Mouse (Mus musculus) MEL (cell line): ENCODE measurements around the gene Atp8a1. TPM values are rescaled to one million over a fixed set of nuclear protein-coding genes. Genes with fewer than 3 reads are reported as not detected.

ENCODE experiments used
- DNase-seq: peaks from one replicate; pipeline ENCODE4 v3.0.0; 2011; ENCODE audit warnings: low read depth, low spot score
- H3K27ac ChIP-seq: 2 replicates; pipeline ENCODE4 v1.5.1; 2012; ENCODE audit warnings: low read depth, mild to moderate bottlenecking, control low read depth, low read length, moderate library complexity; ENCODE audit not compliant: control insufficient read depth
- H3K27me3 ChIP-seq, 2 experiments: fragments of 150-350 bp in 1 of 2; sonication (generic) in 1 of 2; 2 replicates each; pipeline ENCODE4 v1.6.1; 2012; ENCODE audit warnings: low read length in 2 of 2, mild to moderate bottlenecking in 2 of 2, improper control_type of control experiment in 1 of 2, moderate library complexity in 1 of 2; ENCODE audit not compliant: insufficient read depth in 2 of 2, control insufficient read depth in 1 of 2
- H3K36me3 ChIP-seq, 2 experiments: 2 replicates each; pipeline ENCODE4 v1.6.1; 2012 to 2014; ENCODE audit warnings: low read length in 2 of 2, improper control_type of control experiment in 1 of 2, inconsistent platforms in 1 of 2, mild to moderate bottlenecking in 1 of 2; ENCODE audit not compliant: insufficient read depth in 2 of 2, control insufficient read depth in 1 of 2
- H3K4me1 ChIP-seq, 2 experiments: fragments of 150-350 bp in 1 of 2; sonication (generic) in 1 of 2; 2 replicates each; pipeline ENCODE4 v1.6.1; 2012; ENCODE audit warnings: low read length in 2 of 2, improper control_type of control experiment in 1 of 2, mild to moderate bottlenecking in 1 of 2; ENCODE audit not compliant: insufficient read depth in 2 of 2, control insufficient read depth in 1 of 2
- H3K4me3 ChIP-seq, 2 experiments: fragments of 150-350 bp in 1 of 2; sonication (generic) in 1 of 2; 2 replicates each; pipeline ENCODE4 v1.5.1; 2012; ENCODE audit warnings: low read depth in 2 of 2, low read length in 2 of 2, mild to moderate bottlenecking in 2 of 2, moderate library complexity in 2 of 2, control low read depth in 1 of 2, improper control_type of control experiment in 1 of 2; ENCODE audit not compliant: control insufficient read depth in 1 of 2, insufficient read depth in 1 of 2
- H3K79me2 ChIP-seq: 2 replicates; pipeline ENCODE4 v1.6.1; 2012; ENCODE audit warnings: mild to moderate bottlenecking, low read length, moderate library complexity; ENCODE audit not compliant: control insufficient read depth, poor library complexity, insufficient read depth
- H3K9ac ChIP-seq: 2 replicates; pipeline ENCODE4 v1.6.1; 2012; ENCODE audit warnings: low read depth, mild to moderate bottlenecking, control low read depth, low read length, moderate library complexity; ENCODE audit not compliant: control insufficient read depth, poor library complexity, severe bottlenecking
- H3K9me3 ChIP-seq: fragments of 150-350 bp; sonication (generic); replicated peaks from 2 replicates; pipeline ENCODE4 v1.6.1; 2012; ENCODE audit warnings: mild to moderate bottlenecking, low read length, improper control_type of control experiment, moderate library complexity; ENCODE audit not compliant: insufficient read depth
- BHLHE40 ChIP-seq: IDR thresholded peaks from 2 replicates; pipeline ENCODE4 v1.6.1; 2012; ENCODE audit warnings: low read depth, mild to moderate bottlenecking, inconsistent platforms, low read length, improper control_type of control experiment, borderline replicate concordance
- CHD2 ChIP-seq: IDR thresholded peaks from 2 replicates; pipeline ENCODE4 v1.6.1; 2011; ENCODE audit warnings: low read length, improper control_type of control experiment
- CTCF ChIP-seq, 3 experiments: IDR thresholded peaks in 2 of 3; conservative IDR thresholded peaks in 1 of 3; 2 replicates each; pipeline ENCODE4 v1.5.1; 2011 to 2012; ENCODE audit warnings: low read length in 3 of 3, low read depth in 2 of 3, mild to moderate bottlenecking in 2 of 3, improper control_type of control experiment in 1 of 3, inconsistent platforms in 1 of 3, mixed read lengths in 1 of 3, moderate library complexity in 1 of 3; ENCODE audit not compliant: control insufficient read depth in 1 of 3, insufficient read depth in 1 of 3, poor library complexity in 1 of 3, severe bottlenecking in 1 of 3
- E2F4 ChIP-seq: IDR thresholded peaks from 2 replicates; pipeline ENCODE4 v1.6.1; 2011; ENCODE audit warnings: low read depth, low read length, improper control_type of control experiment, borderline replicate concordance
- GABPA ChIP-seq: IDR thresholded peaks from 2 replicates; pipeline ENCODE4 v1.6.1; 2012; ENCODE audit warnings: low read depth, mild to moderate bottlenecking, inconsistent platforms, low read length, improper control_type of control experiment, moderate library complexity
- JUND ChIP-seq: IDR thresholded peaks from 2 replicates; pipeline ENCODE4 v1.6.1; 2011; ENCODE audit warnings: low read depth, mild to moderate bottlenecking, improper control_type of control experiment, low read length
- MAX ChIP-seq: IDR thresholded peaks from 2 replicates; pipeline ENCODE4 v1.6.1; 2011; ENCODE audit warnings: low read length, improper control_type of control experiment
- MEF2A ChIP-seq: IDR thresholded peaks from 2 replicates; pipeline ENCODE4 v1.6.1; 2014; ENCODE audit warnings: low read depth, mild to moderate bottlenecking, inconsistent platforms, low read length, improper control_type of control experiment; ENCODE audit not compliant: poor library complexity, insufficient replicate concordance, severe bottlenecking; ENCODE audit errors: extremely low read depth
- MYB ChIP-seq: IDR thresholded peaks from 2 replicates; pipeline ENCODE4 v1.6.1; 2011; ENCODE audit warnings: mild to moderate bottlenecking, low read depth, low read length, improper control_type of control experiment
- MYC ChIP-seq: IDR thresholded peaks from 2 replicates; pipeline ENCODE4 v1.6.1; 2011; ENCODE audit warnings: low read depth, mild to moderate bottlenecking, low read length, improper control_type of control experiment, moderate library complexity
- NELFE ChIP-seq: IDR thresholded peaks from 2 replicates; pipeline ENCODE4 v1.6.1; 2011; ENCODE audit warnings: low read depth, low read length, improper control_type of control experiment
- NRF1 ChIP-seq: IDR thresholded peaks from 2 replicates; pipeline ENCODE4 v1.6.1; 2014; ENCODE audit warnings: low read depth, mild to moderate bottlenecking, inconsistent platforms, low read length, improper control_type of control experiment, moderate library complexity; ENCODE audit not compliant: poor library complexity, insufficient read depth, severe bottlenecking
- RAD21 ChIP-seq: IDR thresholded peaks from 2 replicates; pipeline ENCODE4 v1.6.1; 2011; ENCODE audit warnings: mild to moderate bottlenecking, low read depth, low read length, improper control_type of control experiment
- RCOR1 ChIP-seq: IDR thresholded peaks from 2 replicates; pipeline ENCODE4 v1.6.1; 2012; ENCODE audit warnings: low read depth, mild to moderate bottlenecking, inconsistent platforms, low read length, improper control_type of control experiment
- SMC3 ChIP-seq: IDR thresholded peaks from 2 replicates; pipeline ENCODE4 v1.6.1; 2011; ENCODE audit warnings: low read depth, low read length, improper control_type of control experiment
- TBP ChIP-seq: IDR thresholded peaks from 2 replicates; pipeline ENCODE4 v1.8.0; 2011; ENCODE audit warnings: low read depth, low read length, improper control_type of control experiment
- USF1 ChIP-seq: IDR thresholded peaks from 2 replicates; pipeline ENCODE4 v1.6.1; 2014; ENCODE audit warnings: low read depth, mild to moderate bottlenecking, inconsistent platforms, low read length, improper control_type of control experiment, moderate library complexity
- USF2 ChIP-seq, 2 experiments: IDR thresholded peaks; 2 replicates each; pipeline ENCODE4 v1.6.1; 2011 to 2012; ENCODE audit warnings: improper control_type of control experiment in 2 of 2, low read length in 2 of 2, borderline replicate concordance in 1 of 2, inconsistent platforms in 1 of 2, low read depth in 1 of 2, mild to moderate bottlenecking in 1 of 2; ENCODE audit not compliant: insufficient read depth in 1 of 2
- ZC3H11A ChIP-seq: IDR thresholded peaks from 2 replicates; pipeline ENCODE4 v1.6.1; 2012; ENCODE audit warnings: low read depth, mild to moderate bottlenecking, inconsistent platforms, low read length, improper control_type of control experiment
- ZKSCAN1 ChIP-seq: IDR thresholded peaks from 2 replicates; pipeline ENCODE4 v1.6.1; 2012; ENCODE audit warnings: low read depth, mild to moderate bottlenecking, inconsistent platforms, low read length, improper control_type of control experiment, moderate library complexity
- polyA plus RNA-seq, 2 experiments: library from polyadenylated mRNA; stranded (reverse) in 1 of 2; unstranded in 1 of 2; fragments of >175 nt in 1 of 2; fragments of >200 nt in 1 of 2; gene quantifications; 2 replicates each; pipeline versions ENCODE4 v1.2.1 to v1.2.4; 2012; ENCODE audit warnings: low replicate concordance in 2 of 2, low read depth in 1 of 2; ENCODE audit not compliant: insufficient read length in 2 of 2, insufficient read depth in 1 of 2, missing spikeins in 1 of 2
- total RNA-seq: library from RNA; depleted of rRNA; stranded (reverse); fragments of 300-350 nt; gene quantifications from 2 replicates; pipeline ENCODE4 v1.2.3, GENCODE M21; 2012

The Atp8a1 gene
- total and polyA plus RNA-seq, 3 experiments: 18.2 to 22.1 TPM; not detected in 1

DNA sequence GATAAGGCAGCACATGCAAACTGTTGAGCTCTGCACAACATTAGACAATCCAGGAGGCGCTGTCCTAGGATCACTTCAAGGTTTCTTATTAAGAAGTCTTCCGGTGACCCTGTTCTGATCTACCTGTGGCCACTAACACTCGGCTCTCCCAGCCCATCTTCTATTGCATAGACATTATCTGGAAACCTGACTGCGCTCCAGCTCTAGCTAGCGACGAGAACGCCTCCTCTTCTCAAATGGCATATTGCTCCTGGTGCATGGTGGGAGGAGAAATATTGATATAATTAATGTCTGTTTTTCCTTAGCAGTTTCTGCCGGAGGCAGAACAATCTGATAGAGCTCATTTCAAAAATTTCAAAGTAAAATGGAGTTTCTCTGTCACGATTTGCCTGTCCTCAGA, 156.9 kb downstream of the Atp8a1 start:
- Histone ChIP-seq H3K9ac (no peak overlapping the region), H3K27me3 (no peaks in the 10 kb centered on the region), H3K4me1 (no peaks in the 10 kb centered on the region), H3K36me3 (peaks cover 0 to 3% of the 10 kb centered on the region in 2 experiments; a peak in 2 of 4 replicates), H3K9me3 (no peaks in the 10 kb centered on the region), H3K4me3 (no peak overlapping the region), H3K79me2 (no peaks in the 10 kb centered on the region), H3K27ac (no peak overlapping the region)
- no peak for TF ChIP-seq TBP
- TF ChIP-seq E2F4: no peak
- no peak for TF ChIP-seq RCOR1
- no peak for TF ChIP-seq GABPA
- no peak for TF ChIP-seq RAD21
- TF ChIP-seq BHLHE40: no peak
- no peak for TF ChIP-seq NELFE
- no peak for TF ChIP-seq USF2 (IDR thresholded peaks at IDR 0.05; ENCODE audit: borderline replicate concordance in 1 of 2, insufficient read depth in 1 of 2, low read depth in 1 of 2, low read length in 2 of 2)
- TF ChIP-seq MYC: no peak
- no peak for TF ChIP-seq MYB
- TF ChIP-seq CHD2: no peak
- TF ChIP-seq MAX: no peak
- no peak for TF ChIP-seq ZKSCAN1
- TF ChIP-seq ZC3H11A: no peak
- TF ChIP-seq SMC3: no peak
- TF ChIP-seq USF1: no peak
- no peak for TF ChIP-seq CTCF (IDR thresholded peaks at IDR 0.05 in 2 of 3, conservative IDR thresholded peaks at IDR 0.05 in 1 of 3; ENCODE audit: control insufficient read depth in 1 of 3, insufficient read depth in 1 of 3, low read depth in 2 of 3, low read length in 3 of 3, poor library complexity in 1 of 3, severe bottlenecking in 1 of 3)
- TF ChIP-seq JUND: no peak
- TF ChIP-seq NRF1: no peak
- DNase-seq: no peak

DNA sequence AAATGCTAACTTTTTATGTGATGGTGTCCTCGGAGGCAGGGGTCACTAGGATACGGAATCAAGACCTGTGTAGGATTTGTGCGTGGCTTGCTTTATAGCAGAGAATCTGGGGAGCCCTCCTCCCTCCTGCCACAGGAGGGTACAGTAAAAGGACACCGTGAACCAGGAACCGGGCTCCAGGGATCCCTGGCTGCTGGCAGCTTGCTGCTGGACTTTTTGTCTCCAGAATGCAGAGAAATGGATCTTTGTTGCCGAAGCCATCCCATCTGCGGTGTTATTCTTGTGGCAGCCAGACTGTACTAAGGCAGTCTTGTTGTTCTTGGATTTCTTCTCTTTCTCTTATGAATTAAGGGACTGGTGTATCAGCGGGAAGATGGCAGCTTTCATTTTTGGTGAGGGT, 159.2 kb downstream of the Atp8a1 start:
- DNase-seq: no peak
- TF ChIP-seq ZC3H11A: no peak
- no peak for TF ChIP-seq MEF2A
- no peak for TF ChIP-seq JUND

More for the DNA sequence above, 159.2 kb downstream of the Atp8a1 start:
- no peak overlapping the region for H3K27ac ChIP-seq
- H3K36me3 ChIP-seq: peaks cover 0 to 3% of the 10 kb centered on the region in 2 experiments; a peak in 2 of 4 replicates
- H3K9ac ChIP-seq: no peak overlapping the region
- H3K79me2 ChIP-seq: no peaks in the 10 kb centered on the region
- H3K9me3 ChIP-seq: no peaks in the 10 kb centered on the region
- no peak overlapping the region for H3K4me3 ChIP-seq
- H3K27me3 ChIP-seq: no peaks in the 10 kb centered on the region
- H3K4me1 ChIP-seq: no peaks in the 10 kb centered on the region
